Mouse (Mus musculus) heart, adult 2 months (tissue): ENCODE measurements at regions not wholly inside any gene's neighbourhood (a gene's known extent, or its start where the extent isn't known, plus 50 kb on each side); places are given as distances from the start of the nearest gene placed in this dataset.

Source experiments
- CTCF ChIP-seq: fragments of 200-600 bp; IDR thresholded peaks from 2 replicates; pipeline ENCODE4 v1.8.1; 2022; ENCODE audit warnings: antibody characterized with exemption, mild to moderate bottlenecking, moderate library complexity
- EP300 ChIP-seq: fragments of 200-500 bp; IDR thresholded peaks from 2 replicates; pipeline ENCODE4 v1.6.1; 2011; ENCODE audit warnings: low read depth, low read length, control low read depth; ENCODE audit not compliant: insufficient read depth
- POLR2A ChIP-seq: fragments of 200-500 bp; IDR thresholded peaks from 2 replicates; pipeline ENCODE4 v1.6.1; 2011; ENCODE audit warnings: mild to moderate bottlenecking, low read depth, low read length, control low read depth; ENCODE audit not compliant: insufficient read depth

DNA sequence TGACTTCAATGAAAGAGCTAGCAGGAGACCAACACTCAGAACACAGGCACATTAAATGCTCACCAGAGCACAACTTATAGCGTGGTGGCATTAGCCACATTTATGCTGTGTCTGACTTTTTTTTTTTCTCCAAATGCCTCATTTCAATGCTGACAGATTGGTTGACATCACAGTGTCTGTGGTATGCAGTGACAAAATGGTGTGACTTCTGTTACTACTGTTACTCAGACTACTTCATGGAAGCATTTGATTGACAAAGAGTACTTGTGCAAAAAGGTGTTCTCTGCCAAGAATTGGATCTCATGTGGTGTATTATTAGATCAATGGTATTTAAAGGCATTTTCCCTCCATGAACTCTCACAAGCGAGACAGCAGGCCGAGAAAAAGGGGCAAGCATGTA lies 314.8 kb downstream of the Cmpk2 start:
- TF ChIP-seq POLR2A (no peak), CTCF (no peak), EP300 (no peak)
